ENCODE assay signal across 1 mouse cellular context in genomic region chr6:39574951-39575350, GRCm38 (mm10).
TF ChIP-seq lines count a peak whose summit lies in the region.

No protein-coding gene starts in this region.

TF ChIP-seq in CH12.LX, 34 proteins besides CTCF, POLR2A, EP300 and RAD21 (continued from another document):
- TF ChIP-seq ETS1 (conservative IDR thresholded peaks at IDR 0.05; ENCODE audit: low read depth, low read length) (no peak), USF1 (IDR thresholded peaks at IDR 0.05; ENCODE audit: low read depth, low read length) (no peak), NELFE (IDR thresholded peaks at IDR 0.05; ENCODE audit: low read depth, low read length) (no peak), RCOR1 (conservative IDR thresholded peaks at IDR 0.05; ENCODE audit: low read depth, low read length) (no peak), PAX5 (IDR thresholded peaks at IDR 0.05; ENCODE audit: low read length) (no peak), BHLHE40 (IDR thresholded peaks at IDR 0.05; ENCODE audit: low read depth, low read length) (no peak), NRF1 (IDR thresholded peaks at IDR 0.05; ENCODE audit: low read depth, low read length) (no peak), JUND (conservative IDR thresholded peaks at IDR 0.05; ENCODE audit: low read depth, low read length) (no peak), MAFK (IDR thresholded peaks at IDR 0.05; ENCODE audit: insufficient replicate concordance, low read length) (no peak), ZC3H11A (IDR thresholded peaks at IDR 0.05; ENCODE audit: low read depth, low read length) (no peak), E2F4 (IDR thresholded peaks at IDR 0.05; ENCODE audit: insufficient replicate concordance, low read depth, low read length) (no peak), MXI1 (IDR thresholded peaks at IDR 0.05; ENCODE audit: low read depth, low read length) (no peak), CHD2 (IDR thresholded peaks at IDR 0.05; ENCODE audit: low read length) (no peak), HCFC1 (IDR thresholded peaks at IDR 0.05; ENCODE audit: low read depth, low read length) (no peak), UBTF (IDR thresholded peaks at IDR 0.05; ENCODE audit: low read depth, low read length) (no peak), ZKSCAN1 (IDR thresholded peaks at IDR 0.05; ENCODE audit: borderline replicate concordance, low read depth, low read length) (no peak)
TF ChIP-seq in CH12.LX: peak in this region for 0.
